Mouse (Mus musculus): Measurements from ENCODE around the gene Tmbim1.

GRCm38 (mm10) chr1:74239162-74239561 is 66.3 kb downstream of the Tmbim1 start:
- TF ChIP-seq CTCF (IDR thresholded peaks at IDR 0.05) (no peak), EP300 (IDR thresholded peaks at IDR 0.05) (no peak)
